Mouse (Mus musculus) intestine, postnatal 0 days (tissue): ENCODE data around the gene Gucy2d. TPM values are rescaled to one million over a fixed set of nuclear protein-coding genes. Genes with fewer than 3 reads are reported as not detected.

Source experiments
- ATAC-seq: fragments of 200-750 bp; cut with Nextera tagmentation; 2 replicates; pipeline ENCODE4 v1.8.0; 2017; ENCODE audit warnings: mild to moderate bottlenecking, moderate TSS enrichment, moderate library complexity
- H3K27ac ChIP-seq: fragments of 300-500 bp; sonication (generic); 2 replicates; pipeline ENCODE4 v1.5.1; 2014; ENCODE audit warnings: mild to moderate bottlenecking, low read depth, low read length, moderate library complexity
- H3K27me3 ChIP-seq: fragments of 300-500 bp; sonication (generic); replicated peaks from 2 replicates; pipeline ENCODE4 v1.6.1; 2014; ENCODE audit warnings: low read length, mixed read lengths; ENCODE audit not compliant: control insufficient read depth, insufficient read depth
- H3K36me3 ChIP-seq: fragments of 300-500 bp; sonication (generic); 2 replicates; pipeline ENCODE4 v1.6.1; 2014; ENCODE audit warnings: mild to moderate bottlenecking, moderate library complexity; ENCODE audit not compliant: control insufficient read depth, insufficient read depth
- H3K4me1 ChIP-seq: fragments of 300-500 bp; sonication (generic); replicated peaks from 2 replicates; pipeline ENCODE4 v1.6.1; 2014; ENCODE audit warnings: antibody characterized with exemption, low read length, mixed read lengths; ENCODE audit not compliant: control insufficient read depth, insufficient read depth
- H3K4me2 ChIP-seq: fragments of 300-500 bp; sonication (generic); replicated peaks from 2 replicates; pipeline ENCODE4 v1.6.1; 2014; ENCODE audit warnings: low read depth, mild to moderate bottlenecking, moderate library complexity
- H3K4me3 ChIP-seq: fragments of 300-500 bp; sonication (generic); 2 replicates; pipeline ENCODE4 v1.5.1; 2014; ENCODE audit warnings: low read depth, low read length
- H3K9ac ChIP-seq: fragments of 300-500 bp; sonication (generic); 2 replicates; pipeline ENCODE4 v1.6.1; 2014; ENCODE audit warnings: mild to moderate bottlenecking, low read depth, low read length
- H3K9me3 ChIP-seq: fragments of 300-500 bp; sonication (generic); 2 replicates; pipeline ENCODE4 v1.6.1; 2016; ENCODE audit warnings: mixed run types; ENCODE audit not compliant: control insufficient read depth
- CTCF ChIP-seq: sonication (generic); IDR thresholded peaks from 2 replicates; pipeline ENCODE4 v1.5.1; 2016; ENCODE audit warnings: low read depth, mild to moderate bottlenecking, control low read depth, antibody characterized with exemption, moderate library complexity
- WGBS: fragments of 180-500 bp; shearing (Covaris S2); extraction: QIAGEN DNeasy Blood & Tissue Kit; methylation state at CpG from one replicate; pipeline ENCODE4 v1.1.7; 2014; 5-methylcytosine and 5-hydroxymethylcytosine counted together
- polyA plus RNA-seq: library from polyadenylated mRNA; unstranded; fragments of >200 nt; fragmentation: Nextera tagmentation; extraction: Ambion mirVana; gene quantifications from 2 replicates; pipeline ENCODE4 v1.2.1, GENCODE M21; 2015

Gene Gucy2d
- 4.1 and 4.5 TPM in 2 replicates for polyA plus RNA-seq

GRCm38 (mm10) chr7:98439956-98440466 is at the start of gene Gucy2d:
TSS of gene Gucy2d (plus strand) at chr7:98440416.
- ATAC-seq = no peak
- H3K4me1 ChIP-seq = no peaks in the 10 kb centered on the region
- no peak within 1 kb of the TSS for H3K9ac ChIP-seq
- no peak for TF ChIP-seq CTCF
- H3K4me3 ChIP-seq = no peak within 1 kb of the TSS
- no peaks in the 10 kb centered on the region for H3K36me3 ChIP-seq
- H3K4me2 ChIP-seq = no peak within 1 kb of the TSS
- H3K27ac ChIP-seq = no peak within 1 kb of the TSS
- H3K27me3 ChIP-seq = no peaks in the 10 kb centered on the region
- no peaks in the 10 kb centered on the region for H3K9me3 ChIP-seq
- 48% methylated on average over 10 of the region's 10 CpGs for WGBS

- ATAC-seq = no peak
- 74% methylated on average over 2 of the region's 2 CpGs for WGBS
- H3K4me1 ChIP-seq = no peaks in the 10 kb centered on the region; the same call in 1 of the 2 replicates
- no peak overlapping the region for H3K27ac ChIP-seq
- H3K9me3 ChIP-seq = no peaks in the 10 kb centered on the region
- no peak overlapping the region for H3K4me2 ChIP-seq
- TF ChIP-seq CTCF = no peak
- H3K36me3 ChIP-seq = no peaks in the 10 kb centered on the region
- no peak overlapping the region for H3K4me3 ChIP-seq
- no peaks in the 10 kb centered on the region for H3K27me3 ChIP-seq
- no peak overlapping the region for H3K9ac ChIP-seq
Observed at GRCm38 (mm10) chr7:98390486-98390885, 49.7 kb upstream of the Gucy2d start.

- Histone ChIP-seq H3K4me2 (no peak overlapping the region), H3K9me3 (no peaks in the 10 kb centered on the region), H3K36me3 (no peaks in the 10 kb centered on the region), H3K4me3 (no peak overlapping the region), H3K4me1 (no peaks in the 10 kb centered on the region), H3K27me3 (no peaks in the 10 kb centered on the region), H3K9ac (no peak overlapping the region), H3K27ac (no peak overlapping the region)
- no peak for ATAC-seq
- TF ChIP-seq CTCF = no peak
- 64% methylated on average over 7 of the region's 7 CpGs for WGBS
Observed at GRCm38 (mm10) chr7:98391351-98391936, 48.8 kb upstream of the Gucy2d start.

- Histone ChIP-seq H3K9ac (no peak overlapping the region), H3K4me3 (no peak overlapping the region), H3K4me2 (no peak overlapping the region), H3K36me3 (no peaks in the 10 kb centered on the region), H3K4me1 (no peaks in the 10 kb centered on the region), H3K27me3 (no peaks in the 10 kb centered on the region), H3K9me3 (no peaks in the 10 kb centered on the region), H3K27ac (no peak overlapping the region)
- no peak for TF ChIP-seq CTCF
- no peak for ATAC-seq
- WGBS = 87% methylated on average over 8 of the region's 8 CpGs
Observed at GRCm38 (mm10) chr7:98392466-98393201, 47.6 kb upstream of the Gucy2d start.

GRCm38 (mm10) chr7:98402582-98403574 is 37.3 kb upstream of the Gucy2d start:
- WGBS = 71% methylated on average over 15 of the region's 15 CpGs
- no peak for ATAC-seq

GRCm38 (mm10) chr7:98403996-98404395 is 36.2 kb upstream of the Gucy2d start:
- 91% methylated on average over 4 of the region's 4 CpGs for WGBS
- ATAC-seq = no peak

More at GRCm38 (mm10) chr7:98402582-98403574, 37.3 kb upstream of the Gucy2d start:
- Histone ChIP-seq H3K27me3 (no peaks in the 10 kb centered on the region), H3K27ac (no peak overlapping the region), H3K9me3 (no peaks in the 10 kb centered on the region), H3K4me3 (no peak overlapping the region), H3K4me2 (no peak overlapping the region), H3K4me1 (no peaks in the 10 kb centered on the region), H3K9ac (no peak overlapping the region), H3K36me3 (no peaks in the 10 kb centered on the region)
- TF ChIP-seq CTCF = no peak

More at GRCm38 (mm10) chr7:98403996-98404395, 36.2 kb upstream of the Gucy2d start:
- Histone ChIP-seq H3K27me3 (no peaks in the 10 kb centered on the region), H3K9me3 (no peaks in the 10 kb centered on the region), H3K4me2 (no peak overlapping the region), H3K4me1 (no peaks in the 10 kb centered on the region), H3K27ac (no peak overlapping the region), H3K4me3 (no peak overlapping the region), H3K36me3 (no peaks in the 10 kb centered on the region), H3K9ac (no peak overlapping the region)
- no peak for TF ChIP-seq CTCF
